Mouse (Mus musculus) cerebellum, adult 9-11 months (tissue): ENCODE data around the gene Gpr39.
A peak's percentile ranks its signal among the peaks of the same experiment; 100 is the strongest.

ENCODE experiments used
- DNase-seq: peaks from one replicate; pipeline ENCODE4 v3.0.0; 2022

Gpr39 gene

DNA sequence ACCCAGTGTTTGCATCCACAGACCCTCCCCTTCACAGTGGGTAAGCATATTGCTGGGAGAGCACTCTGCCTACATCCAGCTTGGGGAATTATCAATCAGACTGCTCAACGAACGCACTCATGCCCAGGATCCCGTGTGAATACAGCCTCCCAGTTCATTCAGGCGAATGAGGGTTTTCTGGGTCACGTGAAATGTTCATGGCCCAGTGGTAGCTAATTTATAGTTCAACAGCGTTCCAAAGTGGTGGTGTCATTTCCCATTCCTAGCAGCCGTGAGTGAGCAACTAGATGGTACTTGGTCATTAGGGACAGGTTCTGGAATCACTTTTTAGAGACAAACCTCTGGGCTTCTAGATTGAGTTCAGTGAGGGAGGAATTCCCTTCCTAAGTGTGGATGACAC is 144.3 kb downstream of the Gpr39 start:
- no peak for DNase-seq

DNA sequence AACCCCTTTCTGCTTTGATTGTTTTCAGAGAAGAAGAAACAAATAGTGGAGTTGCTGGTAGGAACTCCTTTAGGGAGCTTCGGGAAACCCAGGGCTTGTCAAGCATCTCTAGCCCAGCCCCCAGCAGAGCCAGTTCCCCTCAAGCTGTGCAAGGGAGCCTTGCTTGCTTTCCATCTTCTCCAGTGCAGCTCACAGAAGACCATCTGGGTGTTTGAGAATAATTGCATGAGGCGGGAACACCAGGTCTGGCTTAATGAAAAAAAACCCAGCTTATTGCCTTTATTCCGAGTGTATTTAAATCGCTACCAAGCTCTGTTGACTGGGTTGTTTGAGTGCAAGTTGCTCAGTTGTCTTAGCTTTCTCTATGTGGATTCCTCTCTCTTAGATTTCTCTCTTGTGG is 146.8 kb downstream of the Gpr39 start:
- DNase-seq: no peak

DNA sequence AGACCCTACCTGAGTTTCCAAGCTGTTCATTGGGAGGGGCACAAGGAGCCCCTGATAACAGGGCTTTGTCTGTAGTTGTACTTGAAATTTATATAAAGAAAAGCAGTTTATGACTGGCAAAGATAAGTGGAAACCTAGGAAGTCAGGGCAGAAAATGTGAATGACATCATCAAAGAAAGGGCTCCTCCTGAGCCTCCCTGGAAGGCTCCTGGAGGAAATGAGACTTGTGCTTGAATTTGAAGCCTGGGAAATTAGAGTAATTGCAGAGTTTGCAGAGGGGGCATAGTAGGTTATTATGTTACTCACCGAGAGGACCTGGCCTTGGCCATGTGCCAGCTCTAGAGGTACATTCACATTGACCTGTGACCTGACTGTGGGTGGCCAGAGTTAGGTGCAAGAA is 160.7 kb downstream of the Gpr39 start:
- DNase-seq: no peak

DNA sequence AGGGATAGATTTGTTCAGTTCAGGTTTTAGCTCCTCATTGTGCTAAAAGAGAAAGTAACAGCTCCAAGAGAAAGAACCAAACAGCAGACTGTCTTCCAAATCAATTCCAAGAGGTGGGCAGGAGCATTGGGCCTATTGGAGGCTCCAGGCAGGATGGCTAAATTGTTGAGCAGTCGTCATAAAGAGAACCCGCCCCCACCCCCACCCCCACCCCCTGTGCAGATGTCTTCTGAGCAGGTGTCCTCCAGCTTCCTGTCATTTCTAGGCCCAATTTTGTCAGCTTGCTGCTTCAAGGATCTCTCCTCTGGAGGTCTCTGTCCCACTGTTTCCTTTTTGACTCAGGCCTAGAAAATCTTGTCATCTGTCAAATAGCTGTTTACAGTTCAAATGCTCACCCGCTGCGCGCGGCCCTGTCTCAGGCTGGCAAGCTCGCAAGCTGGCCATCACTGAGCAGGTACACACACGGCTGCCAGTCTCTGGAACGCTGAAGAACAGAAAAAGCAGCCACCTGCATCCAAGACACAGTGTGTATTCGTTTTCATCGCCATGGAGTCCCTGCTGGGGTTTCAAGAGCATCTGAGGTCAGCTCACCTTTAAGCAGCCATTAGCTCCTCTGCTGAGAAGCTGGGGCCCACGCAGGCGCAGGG is 163.1 kb downstream of the Gpr39 start:
- peak; percentile 77 for DNase-seq

DNA sequence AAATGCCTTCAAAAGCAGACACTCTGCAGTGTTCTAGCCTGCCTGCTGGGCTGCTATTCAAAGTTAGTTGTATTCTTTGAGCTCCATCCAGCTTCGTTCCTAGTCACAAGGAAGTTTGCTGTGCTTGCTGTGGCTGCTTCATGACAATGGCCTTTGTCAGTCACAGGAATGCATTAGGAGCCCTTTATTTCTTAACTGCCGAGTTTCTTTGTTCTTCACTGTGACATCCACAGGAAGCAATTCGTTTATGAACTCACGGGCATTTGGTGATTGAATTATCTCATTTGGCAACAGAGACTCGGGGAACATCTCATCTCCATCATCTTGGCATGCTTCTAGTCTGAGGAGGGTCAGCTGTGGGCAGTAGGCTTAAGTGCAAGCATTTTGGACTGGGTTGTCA is 177.9 kb downstream of the Gpr39 start:
- no peak for DNase-seq

DNA sequence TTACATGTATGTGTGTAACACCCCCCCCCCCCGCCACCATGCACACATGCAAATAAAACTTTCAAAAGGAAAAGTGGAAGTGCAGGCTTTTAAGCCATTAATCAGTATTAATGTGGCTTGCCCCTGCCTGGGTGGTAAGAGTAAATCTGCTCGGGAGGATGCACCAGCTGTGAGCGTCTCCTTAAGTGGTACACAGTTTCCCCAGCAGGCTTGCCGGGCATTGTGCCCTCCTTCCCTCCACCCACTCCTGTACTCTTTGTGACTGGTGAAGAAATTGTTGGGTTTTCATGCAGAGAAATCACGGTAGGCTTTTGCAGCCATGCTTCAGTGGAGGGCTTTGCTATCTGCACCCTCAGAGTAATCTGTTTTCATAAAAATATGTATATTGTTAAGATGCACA is 181.8 kb downstream of the Gpr39 start:
- DNase-seq: no peak

DNA sequence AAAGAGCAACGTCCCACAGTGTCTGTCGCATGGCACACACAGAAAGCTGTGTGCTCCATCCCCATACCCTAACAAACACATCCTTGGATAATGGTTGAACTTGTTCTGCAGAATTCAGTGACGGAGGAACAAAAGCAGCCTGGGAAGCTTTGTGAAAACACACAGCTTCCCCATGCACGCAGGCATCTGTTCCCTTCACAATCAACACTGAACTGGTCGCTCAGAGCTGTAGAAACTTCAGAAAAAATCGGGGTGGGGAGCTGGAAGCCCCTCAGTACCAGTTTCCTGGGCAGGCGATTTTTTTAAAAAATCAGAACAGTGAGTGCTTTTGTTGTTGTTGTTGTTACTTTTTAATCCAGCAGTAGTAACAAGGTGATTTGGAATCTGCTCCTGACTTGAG is 193.3 kb downstream of the Gpr39 start:
- no peak for DNase-seq

DNA sequence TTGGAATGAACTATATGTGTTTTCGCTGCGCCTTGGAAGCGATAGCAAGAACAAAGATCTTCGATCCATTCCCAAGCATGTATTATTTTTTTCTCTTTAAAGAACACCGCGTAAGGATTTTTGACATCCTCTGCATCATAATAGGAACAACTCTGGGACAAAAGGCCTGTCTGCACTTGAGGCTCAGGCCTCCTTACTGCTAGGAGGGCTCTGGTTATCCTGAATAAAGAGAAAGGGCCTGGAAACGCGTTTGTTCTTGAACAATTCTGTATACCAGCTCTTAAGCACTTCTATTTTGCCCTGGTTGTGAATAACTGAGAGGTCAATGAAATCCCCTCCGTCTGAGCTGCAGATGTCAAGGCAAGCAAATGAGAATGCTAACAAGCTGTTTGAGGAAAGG is 216.4 kb downstream of the Gpr39 start:
- no peak for DNase-seq

DNA sequence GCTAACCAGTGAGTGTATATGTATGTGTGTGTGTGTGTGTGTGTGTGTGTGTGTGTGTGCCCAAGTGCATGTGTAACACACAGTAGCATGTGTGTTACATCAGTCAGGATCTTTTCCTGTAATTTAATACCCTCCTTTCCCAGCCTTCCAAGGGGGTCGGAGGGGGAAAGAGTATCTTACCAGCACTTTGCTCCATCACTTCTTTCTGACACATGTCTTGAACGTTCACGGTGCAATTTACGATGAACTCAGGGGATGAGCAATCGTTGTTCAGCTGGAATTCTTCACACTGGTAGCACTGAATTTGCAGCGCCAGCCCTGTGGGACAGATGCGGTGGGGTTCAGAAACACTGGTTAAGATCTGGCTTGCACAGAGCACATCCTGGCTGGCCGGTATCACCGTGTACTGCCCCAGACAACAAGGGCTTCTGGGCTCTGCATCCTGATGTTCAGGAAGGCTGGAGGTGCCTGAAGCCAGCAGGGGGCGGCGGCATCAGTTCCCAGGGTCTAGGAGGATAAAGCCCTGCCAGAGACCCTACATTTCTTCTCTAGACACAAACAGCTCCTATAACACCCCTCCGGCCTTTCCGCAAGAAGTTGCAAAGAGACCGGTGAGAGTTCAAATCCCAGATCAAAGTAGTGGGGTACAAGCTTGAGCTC is 233.5 kb downstream of the Gpr39 start:
- DNase-seq: no peak

DNA sequence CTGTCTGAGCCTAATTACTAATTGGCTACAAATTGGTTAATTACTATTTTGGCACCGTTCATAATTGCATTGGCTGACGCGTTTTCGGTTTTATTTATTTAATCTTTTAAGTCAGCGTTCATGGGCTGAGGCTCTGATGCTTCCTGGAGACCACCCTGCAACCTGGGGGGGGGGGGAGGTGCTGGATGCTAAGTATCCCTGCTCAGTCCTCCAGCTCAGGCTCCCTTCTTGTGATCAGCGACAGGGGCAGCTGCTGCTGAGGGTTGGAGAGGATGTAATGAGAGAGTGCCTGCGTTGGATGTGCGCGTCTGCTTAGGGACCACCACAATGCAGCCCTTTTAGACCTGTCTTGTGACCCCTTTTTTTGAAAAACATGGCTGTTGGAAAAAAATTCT is 234.1 kb downstream of the Gpr39 start:
- DNase-seq: no peak

DNA sequence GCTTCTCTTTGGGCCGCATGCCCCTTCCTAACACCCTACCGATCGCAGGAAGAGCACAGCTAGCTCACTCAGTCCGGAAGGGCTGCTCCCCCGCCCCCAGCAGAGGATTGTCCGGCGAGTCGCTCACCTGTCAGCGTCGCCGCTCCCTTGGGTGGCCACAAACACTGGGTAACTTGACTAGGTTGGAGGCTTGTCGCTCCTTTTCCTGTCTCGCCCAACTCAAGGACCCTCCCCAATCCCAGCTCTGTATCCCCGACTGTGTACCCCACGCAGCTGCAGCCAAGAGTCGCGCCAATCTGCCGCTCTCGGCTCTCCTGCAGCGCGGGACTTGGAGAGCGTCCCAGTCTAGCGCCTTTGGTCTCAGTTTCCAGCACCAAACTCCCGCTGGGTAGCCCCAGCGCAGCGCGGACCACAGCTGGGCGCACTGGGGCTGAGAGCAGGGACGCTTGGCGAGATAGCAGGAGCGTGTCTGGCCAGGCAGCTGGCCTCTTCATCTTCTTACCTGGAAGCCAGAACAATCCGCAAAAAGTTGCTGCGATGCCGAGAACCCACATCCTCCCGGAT is 234.6 kb downstream of the Gpr39 start:
- DNase-seq: no peak

DNA sequence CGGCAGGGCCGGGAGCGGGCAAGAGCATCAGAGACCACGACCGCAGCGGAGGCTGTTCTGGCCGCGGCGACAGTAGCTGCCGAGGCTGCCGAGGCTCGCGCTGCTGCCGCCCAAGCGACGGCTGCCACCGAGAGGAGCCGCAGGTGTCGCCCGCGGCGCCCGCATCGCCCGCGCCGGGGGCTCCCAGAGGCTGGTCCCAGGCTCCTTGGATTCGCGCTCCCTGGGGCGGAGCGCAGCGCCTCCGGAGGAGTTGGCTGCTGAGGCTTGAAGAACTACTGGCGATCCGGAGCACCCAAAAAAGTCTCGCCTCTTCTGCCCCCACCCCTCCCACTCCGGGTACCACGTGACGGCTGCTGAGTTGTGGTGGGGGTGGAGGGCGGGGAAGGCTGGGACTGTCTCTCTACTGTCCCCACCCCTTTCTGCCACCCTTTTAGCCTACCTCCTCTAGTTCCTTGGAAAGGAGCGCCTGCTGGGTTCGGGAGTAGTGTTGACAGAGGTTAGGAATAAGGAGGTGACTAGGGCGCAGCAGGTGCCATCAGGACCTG is 235.2 kb downstream of the Gpr39 start:
- DNase-seq: no peak

DNA sequence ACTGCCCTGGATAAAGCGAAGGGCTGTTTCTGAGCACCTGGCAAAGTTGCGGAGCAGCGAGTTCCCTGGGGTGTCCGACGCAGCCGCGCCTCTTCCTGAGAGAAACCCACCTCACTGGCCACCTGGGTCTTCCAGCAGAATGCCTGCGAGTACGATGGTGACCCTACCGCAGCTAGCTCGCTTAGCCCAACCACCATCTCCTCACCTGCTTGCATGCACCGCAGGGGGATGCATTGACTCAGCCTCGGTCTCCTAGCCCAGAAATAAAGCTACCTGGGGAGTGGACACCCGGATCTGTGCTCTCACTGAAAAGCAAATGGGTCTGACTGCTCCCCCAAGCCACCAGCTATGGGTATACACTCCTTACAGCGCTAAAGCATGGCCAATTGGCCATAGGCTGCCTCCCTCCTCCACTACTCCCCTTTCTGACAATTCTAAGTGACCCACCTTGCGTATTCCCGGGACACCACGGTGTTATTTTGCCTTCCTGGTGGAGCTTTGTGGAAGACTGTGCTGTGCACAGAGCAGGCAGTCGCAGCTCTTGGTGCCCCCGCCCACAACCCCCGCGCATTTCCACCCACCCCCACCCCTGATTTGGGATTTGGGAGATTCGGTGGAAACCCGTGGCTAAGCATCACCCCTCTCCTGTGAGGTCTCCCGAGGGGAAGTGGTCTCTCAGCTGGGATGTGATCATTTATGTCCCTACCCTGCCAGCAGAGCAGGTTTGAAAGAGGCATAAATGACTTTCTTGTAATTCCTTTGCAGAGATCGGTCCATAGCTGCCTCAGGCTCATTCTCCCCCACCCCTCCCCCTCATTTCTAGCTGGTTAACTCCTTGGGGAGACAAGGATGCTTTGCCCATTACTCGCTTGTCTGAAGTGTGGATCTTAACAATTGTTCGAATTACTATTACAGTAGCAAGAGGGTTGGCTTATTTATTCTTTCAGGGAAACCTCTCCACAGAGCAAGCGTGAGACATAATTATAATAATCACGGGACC is 236.1 kb downstream of the Gpr39 start, which contains the start of gene Lypd1:
Gene Lypd1 (minus strand): TSS at position 501 of the 1,000 bp plus-strand sequence.
- no peak for DNase-seq

DNA sequence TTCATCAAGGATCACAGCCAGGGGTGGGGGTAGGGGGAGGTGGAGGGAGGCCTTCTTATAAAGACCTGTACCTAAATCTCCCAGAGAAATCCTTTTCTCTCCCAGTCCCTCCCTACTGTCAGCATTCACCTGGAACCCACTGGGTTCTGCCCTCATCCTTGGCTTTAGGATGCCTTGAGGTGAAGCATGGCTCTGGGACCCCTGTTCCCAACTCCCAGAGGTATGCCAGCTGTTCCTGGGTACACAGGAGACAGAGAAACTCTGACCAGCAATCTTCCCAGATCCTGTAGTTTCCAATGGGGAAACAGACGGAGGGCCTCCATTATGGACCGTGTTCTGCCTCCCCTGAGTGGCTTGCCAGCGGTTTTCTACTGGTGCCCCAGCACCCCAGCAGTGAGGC is 243.9 kb downstream of the Gpr39 start:
- DNase-seq: no peak

DNA sequence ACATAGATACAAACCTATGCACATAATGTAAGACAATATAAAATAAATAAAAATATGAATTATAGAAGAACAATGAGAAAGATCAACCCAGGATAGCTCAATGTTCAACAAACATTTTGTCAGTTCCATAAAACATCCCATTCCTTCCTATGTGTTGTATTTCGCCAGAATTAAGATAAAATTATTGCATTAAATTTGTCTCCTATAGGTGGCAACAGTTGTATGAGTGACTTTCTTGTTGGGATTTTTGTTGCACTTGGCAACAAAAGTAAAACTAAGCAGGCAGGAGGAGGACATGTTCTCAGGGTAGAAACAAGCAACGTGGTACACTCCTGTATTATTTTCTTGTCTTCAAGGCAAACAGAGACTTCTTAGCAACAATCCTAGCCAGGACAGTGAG is 246.3 kb downstream of the Gpr39 start:
- DNase-seq: no peak
